Mouse (Mus musculus): ENCODE measurements around the gene Mical2.

DNA sequence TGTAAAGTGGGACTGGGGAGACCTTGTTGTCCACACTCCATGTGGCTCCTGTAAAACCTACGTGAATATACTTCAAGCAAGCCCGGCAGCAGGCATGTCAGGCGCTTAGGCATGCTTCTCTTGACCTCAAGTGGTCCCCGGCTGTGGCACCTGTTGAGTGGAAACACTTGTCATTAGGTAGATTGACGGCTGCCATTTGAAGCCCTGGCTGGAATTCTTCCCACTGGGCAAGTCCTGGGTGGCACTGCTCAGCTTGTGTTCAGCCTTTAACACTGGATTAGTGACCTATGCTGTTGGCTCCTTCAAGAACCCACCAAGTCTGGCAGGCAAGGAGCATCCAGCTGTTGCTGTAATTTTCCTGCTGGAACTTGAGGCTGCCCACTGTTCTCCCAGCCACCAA, 63.9 kb downstream of the Mical2 start:
- TF ChIP-seq CTCF (IDR thresholded peaks at IDR 0.05; ENCODE audit: borderline replicate concordance, insufficient read depth, low read length), result no peak
- TF ChIP-seq POLR2A (IDR thresholded peaks at IDR 0.05; ENCODE audit: low read depth, low read length), result no peak
